Mouse (Mus musculus): ENCODE measurements around the gene Paics. TPM values are rescaled to one million over a fixed set of nuclear protein-coding genes. Genes with fewer than 3 reads are reported as not detected.
A peak's percentile ranks its signal among the peaks of the same experiment; 100 is the strongest.

The Paics gene
- polyA plus RNA-seq, 1 experiment from 2014 or later, result 111 TPM

DNA sequence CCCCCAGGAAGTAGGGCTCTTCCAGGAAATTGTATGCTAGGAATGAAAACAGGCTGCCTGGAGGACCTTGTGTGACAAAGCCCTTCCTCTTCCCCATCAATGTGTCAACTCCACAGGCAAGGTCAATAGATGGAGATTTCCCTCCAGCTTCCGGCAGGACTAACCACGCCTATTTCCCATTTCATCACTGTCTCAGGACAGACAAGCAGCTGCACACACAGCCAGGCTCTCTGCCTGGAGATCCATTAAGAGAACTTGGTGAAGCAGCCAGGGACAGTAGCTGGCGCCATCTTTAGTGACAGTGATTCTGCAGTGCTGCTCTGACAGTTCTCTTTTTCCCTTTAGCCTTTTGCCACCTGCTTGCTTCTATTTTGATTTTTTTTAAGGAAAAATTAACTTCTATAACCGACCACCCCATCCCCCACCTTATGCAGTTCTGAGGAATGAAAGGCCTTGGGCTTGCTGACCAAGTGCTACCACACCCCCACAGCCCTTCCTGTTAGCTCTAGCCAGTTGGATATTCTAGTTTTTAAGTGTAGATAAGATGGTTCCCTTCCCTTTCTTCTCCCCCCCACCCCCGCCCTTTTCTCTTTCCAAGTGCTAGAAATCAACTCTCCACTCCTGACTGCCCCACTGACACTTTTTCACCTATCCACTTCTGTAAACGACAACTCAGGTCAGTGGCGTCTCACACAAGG, 21.8 kb upstream of the Paics start:
- H3K4me2 ChIP-seq (ENCODE audit: low read depth, low read length), result no peak overlapping the region; the same call in 1 of the 2 replicates
- DNase-seq, result peak; percentile 49
- H3K27me3 ChIP-seq (ENCODE audit: insufficient read depth, low read length), result no peaks in the 10 kb centered on the region
- WGBS (ENCODE audit: insufficient replicate concordance), result 54% methylated on average over 7 of the region's 7 CpGs
- no peak overlapping the region for H3K9ac ChIP-seq (replicated peaks)
- ATAC-seq, result peak; percentile 90
- H3K4me3 ChIP-seq (ENCODE audit: low read depth, low read length), result no peak overlapping the region
- no peaks in the 10 kb centered on the region for H3K4me1 ChIP-seq (ENCODE audit: insufficient read depth)
- H3K9me3 ChIP-seq (ENCODE audit: low read length), result no peaks in the 10 kb centered on the region; the same call in 1 of the 2 replicates
- H3K36me3 ChIP-seq (replicated peaks; ENCODE audit: insufficient read depth, low read length), result peaks cover 23% of the 10 kb centered on the region
- peak overlapping the region; percentile 18; the same call in 1 of the 2 replicates for H3K27ac ChIP-seq (ENCODE audit: low read depth)
- TF ChIP-seq EP300 (IDR thresholded peaks at IDR 0.05; ENCODE audit: low read depth) (no peak; the same call in 1 of the 2 replicates), CTCF (IDR thresholded peaks at IDR 0.05; ENCODE audit: low read depth) (no peak)

DNA sequence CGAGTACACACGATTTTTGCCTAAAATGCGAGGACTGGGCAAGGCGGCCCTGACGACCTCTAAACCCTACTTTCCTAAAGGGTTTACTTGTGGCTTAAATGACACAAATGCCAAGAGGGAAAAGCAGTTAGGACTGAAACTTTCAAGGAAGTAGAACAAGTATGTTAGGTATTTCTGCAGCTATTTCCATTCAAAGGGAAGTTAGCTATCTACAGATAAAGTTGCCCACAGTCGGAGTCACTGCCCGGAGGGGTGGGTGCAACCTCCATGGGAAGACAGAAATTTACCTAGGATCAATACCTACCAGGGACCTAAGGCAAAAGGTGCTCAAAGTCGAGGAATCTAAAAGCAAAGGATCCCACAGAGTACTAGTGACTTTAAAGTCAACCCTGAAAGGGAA, 11.4 kb upstream of the Paics start:
- H3K4me1 ChIP-seq (ENCODE audit: insufficient read depth), result no peaks in the 10 kb centered on the region; the same call in 1 of the 2 replicates
- no peak overlapping the region for H3K9ac ChIP-seq (replicated peaks)
- H3K36me3 ChIP-seq (replicated peaks; ENCODE audit: insufficient read depth, low read length), result peaks cover 2% of the 10 kb centered on the region; the same call in 1 of the 2 replicates
- no peak overlapping the region for H3K4me3 ChIP-seq (ENCODE audit: low read depth, low read length)
- 81% methylated on average over 8 of the region's 8 CpGs for WGBS (ENCODE audit: insufficient replicate concordance)
- no peak for ATAC-seq
- H3K4me2 ChIP-seq (ENCODE audit: low read depth, low read length), result no peak overlapping the region
- TF ChIP-seq EP300 (IDR thresholded peaks at IDR 0.05; ENCODE audit: low read depth) (no peak), CTCF (IDR thresholded peaks at IDR 0.05; ENCODE audit: low read depth) (no peak)
- no peak overlapping the region for H3K27ac ChIP-seq (ENCODE audit: low read depth)
- no peaks in the 10 kb centered on the region for H3K9me3 ChIP-seq (ENCODE audit: low read length)
- no peak for DNase-seq
- H3K27me3 ChIP-seq (ENCODE audit: insufficient read depth, low read length), result no peaks in the 10 kb centered on the region

DNA sequence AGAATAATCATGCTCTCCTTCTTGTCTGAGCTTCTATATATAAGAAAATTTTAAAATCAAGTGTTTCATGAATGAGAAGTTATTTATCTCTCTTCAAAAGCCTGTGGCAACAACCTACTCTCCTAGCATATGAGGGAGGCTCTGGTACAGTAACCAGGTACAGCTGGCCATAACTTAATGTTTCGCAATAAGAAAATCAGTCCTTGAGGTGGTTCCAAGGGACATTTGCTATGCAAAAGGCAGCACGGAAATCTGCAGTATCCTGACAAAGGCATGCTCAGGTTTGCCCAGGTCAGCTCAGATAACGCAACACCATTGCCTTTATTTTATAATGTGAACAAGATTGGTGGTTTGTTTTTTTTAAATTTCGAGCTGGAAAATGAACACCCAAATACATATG, 9.1 kb upstream of the Paics start:
- Histone ChIP-seq H3K9me3 (ENCODE audit: low read length) (no peaks in the 10 kb centered on the region), H3K27me3 (ENCODE audit: insufficient read depth, low read length) (no peaks in the 10 kb centered on the region), H3K4me3 (ENCODE audit: low read depth, low read length) (no peak overlapping the region), H3K9ac (replicated peaks) (no peak overlapping the region), H3K4me2 (ENCODE audit: low read depth, low read length) (no peak overlapping the region), H3K36me3 (replicated peaks; ENCODE audit: insufficient read depth, low read length) (peaks cover 8% of the 10 kb centered on the region), H3K27ac (ENCODE audit: low read depth) (0 out of 2 replicates have a peak overlapping the region, but pooled peaks have one; percentile 34), H3K4me1 (ENCODE audit: insufficient read depth) (peaks cover 11% of the 10 kb centered on the region)
- ATAC-seq (no peak), DNase-seq (no peak)
- TF ChIP-seq EP300 (IDR thresholded peaks at IDR 0.05; ENCODE audit: low read depth), result no peak
- no peak for TF ChIP-seq CTCF (IDR thresholded peaks at IDR 0.05; ENCODE audit: low read depth)
- WGBS (ENCODE audit: insufficient replicate concordance), result 78% methylated on average over 4 of the region's 4 CpGs

- no peak for DNase-seq
- Histone ChIP-seq H3K36me3 (replicated peaks; ENCODE audit: insufficient read depth, low read length) (peaks cover 8% of the 10 kb centered on the region), H3K27me3 (ENCODE audit: insufficient read depth, low read length) (no peaks in the 10 kb centered on the region), H3K9me3 (ENCODE audit: low read length) (no peaks in the 10 kb centered on the region), H3K4me3 (ENCODE audit: low read depth, low read length) (no peak overlapping the region), H3K4me1 (ENCODE audit: insufficient read depth) (peaks cover 15% of the 10 kb centered on the region), H3K27ac (ENCODE audit: low read depth) (peak overlapping the region; percentile 34; the same call in 1 of the 2 replicates), H3K4me2 (ENCODE audit: low read depth, low read length) (no peak overlapping the region), H3K9ac (replicated peaks) (no peak overlapping the region)
- ATAC-seq, result peak; percentile 84
- whole genome bisulfite sequencing (ENCODE audit: insufficient replicate concordance), result 67% methylated on average over 4 of the region's 4 CpGs
- TF ChIP-seq CTCF (IDR thresholded peaks at IDR 0.05; ENCODE audit: low read depth) (no peak), EP300 (IDR thresholded peaks at IDR 0.05; ENCODE audit: low read depth) (no peak)
Observed at GRCm38 (mm10) chr5:76942505-76942904, 8.6 kb upstream of the Paics start.

- DNase-seq, result no peak
- WGBS (ENCODE audit: insufficient replicate concordance), result 59% methylated on average over 6 of the region's 6 CpGs
- H3K36me3 ChIP-seq (replicated peaks; ENCODE audit: insufficient read depth, low read length), result peaks cover 5% of the 10 kb centered on the region; the same call in 1 of the 2 replicates
Observed at GRCm38 (mm10) chr5:76944965-76945677, 6.0 kb upstream of the Paics start.

GRCm38 (mm10) chr5:76945678-76946033, 5.5 kb upstream of the Paics start:
- Histone ChIP-seq H3K9ac (replicated peaks) (no peak overlapping the region), H3K9me3 (ENCODE audit: low read length) (no peaks in the 10 kb centered on the region), H3K36me3 (replicated peaks; ENCODE audit: insufficient read depth, low read length) (peaks cover 5% of the 10 kb centered on the region; the same call in 1 of the 2 replicates), H3K27me3 (ENCODE audit: insufficient read depth, low read length) (no peaks in the 10 kb centered on the region), H3K27ac (ENCODE audit: low read depth) (no peak overlapping the region), H3K4me2 (ENCODE audit: low read depth, low read length) (no peak overlapping the region), H3K4me1 (ENCODE audit: insufficient read depth) (peaks cover 37% of the 10 kb centered on the region), H3K4me3 (ENCODE audit: low read depth, low read length) (no peak overlapping the region)
- DNase-seq (no peak), ATAC-seq (no peak)
- TF ChIP-seq CTCF (IDR thresholded peaks at IDR 0.05; ENCODE audit: low read depth), result no peak
- no peak for TF ChIP-seq EP300 (IDR thresholded peaks at IDR 0.05; ENCODE audit: low read depth)
- 75% methylated on average over 2 of the region's 2 CpGs for WGBS (ENCODE audit: insufficient replicate concordance)

More at GRCm38 (mm10) chr5:76944965-76945677, 6.0 kb upstream of the Paics start:
- Histone ChIP-seq H3K27ac (ENCODE audit: low read depth) (no peak overlapping the region), H3K4me2 (ENCODE audit: low read depth, low read length) (no peak overlapping the region), H3K9me3 (ENCODE audit: low read length) (no peaks in the 10 kb centered on the region), H3K4me3 (ENCODE audit: low read depth, low read length) (no peak overlapping the region), H3K9ac (replicated peaks) (no peak overlapping the region), H3K4me1 (ENCODE audit: insufficient read depth) (peaks cover 32% of the 10 kb centered on the region), H3K27me3 (ENCODE audit: insufficient read depth, low read length) (no peaks in the 10 kb centered on the region)
- no peak for ATAC-seq
- no peak for TF ChIP-seq CTCF (IDR thresholded peaks at IDR 0.05; ENCODE audit: low read depth)
- TF ChIP-seq EP300 (IDR thresholded peaks at IDR 0.05; ENCODE audit: low read depth), result no peak

All from liver, postnatal 0 days (tissue).